Mouse (Mus musculus): ENCODE data around the gene Pop5.

Pop5 gene

GRCm38 (mm10) chr5:115262502-115263291 lies 27.1 kb downstream of the Pop5 start:
- DNase-seq (ENCODE audit: low spot score), result no peak

DNA sequence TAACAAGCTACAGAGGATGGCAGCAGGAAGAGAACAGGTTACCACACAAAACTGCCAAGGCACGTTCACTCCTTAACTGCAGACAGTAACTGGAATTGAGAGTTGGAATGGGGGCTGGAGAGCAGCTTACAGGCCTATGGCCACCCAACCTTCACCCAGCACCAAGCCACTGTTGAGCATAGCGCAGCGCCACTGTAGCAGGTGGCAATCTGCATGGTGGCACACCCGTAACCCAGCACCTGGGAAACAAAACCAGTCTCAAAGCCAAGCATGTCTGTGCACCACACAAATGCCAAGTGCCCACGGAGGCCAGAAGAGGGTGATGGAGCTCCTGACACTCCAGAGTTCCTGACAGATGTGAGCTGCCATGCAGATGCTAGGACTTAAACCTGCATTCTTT lies 30.7 kb downstream of the Pop5 start:
- DNase-seq (ENCODE audit: low spot score), result no peak

DNA sequence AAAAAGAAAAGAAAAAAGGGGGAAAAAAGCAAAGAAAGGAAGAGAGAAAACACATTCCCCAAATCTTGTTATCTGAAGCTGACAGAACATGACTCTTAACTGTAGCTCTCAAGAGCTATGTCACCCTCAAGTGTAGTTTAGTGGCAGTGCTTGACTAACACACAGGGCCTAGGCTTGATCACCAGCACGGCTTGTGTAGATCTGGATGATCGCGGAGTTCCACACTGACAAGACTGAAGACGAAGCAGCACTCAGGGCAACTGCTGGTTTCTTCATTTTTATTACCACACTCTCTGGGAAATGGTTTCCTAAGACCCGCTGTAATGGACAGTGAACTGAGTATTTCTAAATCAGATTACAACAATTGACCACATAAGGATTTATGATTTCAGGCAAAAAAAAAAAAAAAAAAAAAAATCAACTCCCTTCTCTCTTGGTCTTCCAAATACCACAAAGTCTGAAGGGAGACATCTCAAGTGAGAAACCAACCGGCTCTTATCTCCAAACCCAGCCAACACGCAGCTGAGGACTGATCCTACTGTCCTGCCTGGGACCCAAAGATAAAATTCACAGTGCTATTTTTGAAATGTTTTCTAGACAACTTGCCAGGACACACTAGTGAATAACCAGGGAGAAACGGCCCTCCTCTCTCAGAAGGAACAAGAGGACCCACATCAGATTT lies 31.3 kb downstream of the Pop5 start:
- no peak for DNase-seq (ENCODE audit: low spot score)

GRCm38 (mm10) chr5:115267469-115268045 lies 31.9 kb downstream of the Pop5 start:
- DNase-seq (ENCODE audit: low spot score), result no peak

DNA sequence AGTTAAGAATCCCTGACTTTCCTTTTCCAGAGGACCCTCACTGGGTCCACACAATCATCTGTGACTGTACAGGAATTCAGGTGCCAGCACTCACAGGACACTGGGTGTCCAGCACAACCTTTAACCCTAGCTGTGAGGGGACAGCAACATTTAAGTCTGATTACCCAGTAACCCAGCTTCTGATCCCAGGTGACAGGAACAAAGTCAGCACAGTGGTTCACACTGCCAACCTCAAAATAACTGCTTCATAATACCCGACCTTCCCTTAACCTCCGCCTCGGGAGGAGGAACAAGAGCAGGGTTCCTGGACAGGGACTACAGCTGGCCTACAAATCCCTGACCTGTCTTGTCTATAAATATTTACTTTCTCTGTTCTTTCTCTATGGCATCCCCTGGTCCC lies 32.6 kb downstream of the Pop5 start:
- no peak for DNase-seq (ENCODE audit: low spot score)

- DNase-seq (ENCODE audit: low spot score), result no peak
Measured at GRCm38 (mm10) chr5:115269969-115270368, 34.3 kb downstream of the Pop5 start.

DNA sequence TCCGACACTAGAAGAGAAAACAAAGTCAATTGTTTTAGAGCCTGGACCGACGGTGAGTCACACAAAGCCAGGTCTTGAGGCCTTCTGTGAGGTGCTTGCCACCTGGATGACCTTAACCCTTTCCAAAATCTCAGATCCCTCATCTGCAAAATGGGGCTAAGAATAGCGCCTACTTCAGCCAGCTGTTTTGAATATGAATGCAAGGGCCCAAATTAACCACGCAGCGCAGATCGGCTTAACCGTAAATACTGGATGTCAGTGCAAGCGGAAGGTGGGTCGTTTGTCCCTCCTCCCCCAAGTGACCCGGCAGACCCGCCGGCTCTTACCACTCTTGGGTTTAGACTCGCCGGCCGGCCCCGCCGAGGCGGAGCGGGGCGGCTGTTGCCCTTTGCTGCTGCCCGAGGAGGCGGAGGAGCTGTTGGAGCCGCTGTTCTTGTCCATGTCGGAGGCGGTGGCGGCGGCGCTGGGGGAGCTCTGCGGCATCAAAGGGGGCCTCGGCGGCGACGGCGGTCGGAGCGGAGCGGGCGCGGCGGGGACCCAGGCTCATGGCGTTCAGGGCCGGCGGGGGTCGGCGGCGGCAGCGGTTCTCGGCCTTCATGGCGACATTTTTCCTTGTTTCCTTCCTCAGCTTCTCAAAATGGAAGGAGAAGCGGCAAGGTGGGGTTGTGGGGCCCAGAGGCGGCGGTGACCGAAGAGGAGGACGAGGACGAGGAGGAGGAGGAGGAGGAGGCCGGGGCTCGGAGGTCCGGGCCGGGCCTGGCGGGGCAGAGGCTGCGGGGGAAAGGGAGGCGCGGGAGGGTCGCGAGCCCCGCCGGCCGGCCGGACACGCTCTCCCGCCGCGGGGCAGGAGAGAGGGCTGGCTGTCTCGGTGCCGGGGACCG lies 36.5 kb downstream of the Pop5 start:
- peak; percentile 42 for DNase-seq (ENCODE audit: low spot score)

- peak; percentile 99 for DNase-seq (ENCODE audit: low spot score)
Measured at GRCm38 (mm10) chr5:115272812-115273548, 37.3 kb downstream of the Pop5 start, which contains the start of gene Rnf10. Gene Rnf10, minus strand, starts transcription at chr5:115272898.

GRCm38 (mm10) chr5:115273549-115274135 lies 38.0 kb downstream of the Pop5 start:
- no peak for DNase-seq (ENCODE audit: low spot score)

DNA sequence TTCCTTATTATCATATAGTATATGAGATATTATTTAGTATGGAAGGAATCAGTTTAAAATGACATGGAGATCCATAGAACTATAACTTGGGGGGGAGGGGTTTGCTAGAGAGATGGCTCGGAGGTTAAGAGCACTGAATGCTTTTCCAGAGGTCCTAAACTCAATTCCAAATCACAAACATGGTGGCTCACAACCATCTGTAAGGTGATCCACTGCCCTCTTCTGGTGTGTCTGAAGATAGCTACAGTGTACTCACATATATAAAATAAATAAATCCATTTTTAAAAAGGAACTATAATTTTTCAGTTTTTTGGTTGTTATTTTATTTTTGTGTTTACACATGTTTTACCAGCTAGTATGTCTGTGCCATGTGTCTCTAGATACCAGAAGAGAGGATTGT lies 38.7 kb downstream of the Pop5 start:
- DNase-seq (ENCODE audit: low spot score), result no peak

- DNase-seq (ENCODE audit: low spot score), result no peak
Measured at GRCm38 (mm10) chr5:115274771-115275170, 39.1 kb downstream of the Pop5 start.

DNA sequence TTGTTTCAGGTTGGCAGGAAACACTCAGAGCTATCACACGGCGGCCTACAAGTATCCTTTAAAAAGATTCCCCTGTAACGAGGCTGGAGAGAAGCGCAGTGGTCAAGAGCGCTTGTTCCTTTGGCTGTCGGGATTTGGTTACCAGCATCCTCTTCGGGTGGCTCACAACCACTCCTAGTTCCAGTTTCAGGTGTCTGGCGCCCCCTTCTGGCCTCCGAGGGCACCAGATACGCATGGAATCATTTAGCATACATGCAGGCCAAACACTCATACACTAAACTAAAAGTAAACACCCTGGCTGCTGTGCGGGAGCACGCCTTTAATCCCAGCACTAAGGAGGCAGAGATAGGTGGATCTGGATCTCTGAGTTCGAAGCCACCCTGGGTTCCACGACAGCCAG lies 40.4 kb downstream of the Pop5 start:
- DNase-seq (ENCODE audit: low spot score), result no peak

DNA sequence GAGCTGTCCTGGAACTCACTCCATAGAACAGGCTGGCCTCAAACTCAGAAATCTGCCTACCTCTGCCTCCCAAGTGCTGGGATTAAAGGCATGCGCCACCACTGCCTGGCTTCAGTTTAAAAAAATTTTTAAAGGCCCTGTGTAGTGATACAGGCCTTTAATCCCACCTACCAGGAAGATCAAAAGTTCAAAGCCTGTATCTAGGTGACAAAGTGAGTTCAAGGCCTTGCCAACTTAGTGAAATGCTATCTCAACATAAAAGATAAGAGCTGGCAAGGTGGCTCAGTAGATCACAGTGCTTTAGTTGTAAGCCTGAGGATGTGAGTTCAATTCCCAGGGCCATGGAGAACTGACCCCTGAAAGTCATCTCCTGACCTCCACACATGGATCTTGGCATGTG lies 42.4 kb downstream of the Pop5 start:
- no peak for DNase-seq (ENCODE audit: low spot score)

GRCm38 (mm10) chr5:115278785-115279184 lies 43.1 kb downstream of the Pop5 start:
- no peak for DNase-seq (ENCODE audit: low spot score)

DNA sequence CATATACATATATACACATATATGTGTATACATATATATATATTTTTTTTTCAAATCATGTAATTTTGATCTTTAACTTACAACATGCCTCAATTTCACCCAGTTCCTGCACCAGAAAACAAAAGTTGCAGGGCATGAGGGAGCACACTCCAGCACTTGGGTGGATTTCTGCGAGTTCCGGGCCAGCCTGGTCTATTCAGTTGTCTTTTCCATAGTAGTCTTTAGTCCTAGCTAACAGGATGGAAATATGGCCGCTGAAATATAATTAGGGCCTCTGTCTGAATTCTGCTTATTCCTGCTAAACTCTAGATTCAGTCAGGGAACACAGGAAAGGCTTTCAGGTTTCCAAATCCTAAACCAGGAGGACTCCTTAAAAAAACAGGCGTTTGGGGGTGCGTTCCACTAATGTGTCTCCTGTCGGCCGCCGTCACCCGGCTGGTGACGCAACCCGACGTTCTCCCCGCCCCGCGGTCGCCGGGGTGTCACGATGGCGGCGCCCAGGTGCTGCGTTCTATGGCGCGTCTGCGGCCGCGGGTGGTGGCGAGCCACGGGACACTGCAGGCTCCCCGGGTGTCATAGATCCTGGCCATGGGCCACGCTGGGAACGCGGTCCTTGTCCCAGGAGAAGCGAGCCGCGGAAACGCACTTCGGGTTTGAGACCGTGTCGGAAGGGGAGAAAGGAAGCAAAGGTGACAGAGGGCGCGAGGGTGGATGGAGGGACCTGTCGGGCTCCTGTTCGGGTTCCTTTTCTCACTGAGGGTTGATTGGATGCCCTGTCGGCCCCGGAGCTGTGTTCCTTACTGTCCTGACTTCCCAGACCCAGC lies 43.8 kb downstream of the Pop5 start, which contains the start of gene Coq5:
Coq5 (plus strand) TSS at position 441 of the 824 bp plus-strand sequence.
- DNase-seq (ENCODE audit: low spot score), result peak; percentile 89

DNA sequence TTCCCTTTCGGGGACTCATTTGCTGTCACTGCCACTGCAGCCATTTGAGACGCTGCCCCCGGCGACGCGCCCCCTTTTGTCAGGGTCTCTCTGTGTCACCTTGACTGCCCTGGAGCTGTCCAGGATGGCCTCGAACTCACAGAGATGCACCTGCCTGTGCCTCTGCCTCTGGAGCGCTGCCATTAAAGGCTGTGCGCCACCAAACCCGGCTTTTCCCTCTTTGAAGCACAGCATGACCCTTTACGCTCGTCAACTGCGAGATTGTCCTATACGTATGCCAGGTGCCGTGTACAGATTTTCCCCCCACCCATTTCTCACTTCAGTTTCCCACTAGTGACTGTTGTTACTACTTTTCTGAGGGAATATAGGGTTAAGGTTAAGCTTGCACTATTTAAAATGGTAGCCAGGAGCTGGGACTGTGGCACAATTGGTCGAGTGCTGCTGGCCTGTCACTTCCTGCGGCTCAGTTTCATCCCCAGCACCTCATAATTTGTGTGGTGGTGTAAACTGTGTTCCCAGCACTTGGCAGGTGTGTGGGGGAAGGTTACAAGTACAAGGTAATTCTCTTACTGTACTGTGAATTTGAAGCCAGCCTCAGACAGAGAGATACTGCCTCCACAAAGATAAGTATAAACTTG lies 44.5 kb downstream of the Pop5 start:
- DNase-seq (ENCODE audit: low spot score), result no peak

GRCm38 (mm10) chr5:115284735-115285134 lies 49.1 kb downstream of the Pop5 start:
- no peak for DNase-seq (ENCODE audit: low spot score)

GRCm38 (mm10) chr5:115294173-115294572 lies 58.5 kb downstream of the Pop5 start:
- no peak for DNase-seq (ENCODE audit: low spot score)

Measured in layer of hippocampus, adult 11-12 months (tissue).